Mouse (Mus musculus) hindbrain, postnatal 0 days (tissue): ENCODE data around the gene Xylt1. TPM values are rescaled to one million over a fixed set of nuclear protein-coding genes. Genes with fewer than 3 reads are reported as not detected.

Experiments used
- ATAC-seq: fragments of 200-750 bp; cut with Nextera tagmentation; 2 replicates; pipeline ENCODE4 v1.8.0; 2017; ENCODE audit warnings: mild to moderate bottlenecking, moderate TSS enrichment, moderate library complexity
- DNase-seq: peaks from one replicate; pipeline ENCODE4 v3.0.0-alpha.2; 2015; ENCODE audit warnings: low spot score
- H3K27ac ChIP-seq: fragments of 300-500 bp; sonication (generic); 2 replicates; pipeline ENCODE4 v1.5.1; 2014; ENCODE audit warnings: mild to moderate bottlenecking
- H3K27me3 ChIP-seq: fragments of 300-500 bp; sonication (generic); 2 replicates; pipeline ENCODE4 v1.6.1; 2014; ENCODE audit warnings: low read length, mixed read lengths; ENCODE audit not compliant: insufficient read depth
- H3K36me3 ChIP-seq: fragments of 300-500 bp; sonication (generic); 2 replicates; pipeline ENCODE4 v1.6.1; 2014; ENCODE audit warnings: low read length, mixed read lengths; ENCODE audit not compliant: insufficient read depth
- H3K4me1 ChIP-seq: fragments of 300-500 bp; sonication (generic); 2 replicates; pipeline ENCODE4 v1.6.1; 2014; ENCODE audit warnings: antibody characterized with exemption, low read length, mixed read lengths; ENCODE audit not compliant: insufficient read depth
- H3K4me2 ChIP-seq: fragments of 300-500 bp; sonication (generic); 2 replicates; pipeline ENCODE4 v1.6.1; 2014; ENCODE audit warnings: low read depth, mild to moderate bottlenecking, low read length, moderate library complexity, mixed read lengths
- H3K4me3 ChIP-seq: fragments of 300-500 bp; sonication (generic); 2 replicates; pipeline ENCODE4 v1.5.1; 2014; ENCODE audit warnings: low read length
- H3K9ac ChIP-seq: fragments of 300-500 bp; sonication (generic); replicated peaks from 2 replicates; pipeline ENCODE4 v1.6.1; 2014; ENCODE audit warnings: mild to moderate bottlenecking, low read length, moderate library complexity, mixed read lengths
- H3K9me3 ChIP-seq: fragments of 300-500 bp; sonication (generic); 2 replicates; pipeline ENCODE4 v1.6.1; 2016; ENCODE audit warnings: low read length, mixed read lengths
- CTCF ChIP-seq: IDR thresholded peaks from 2 replicates; pipeline ENCODE4 v1.5.1; 2016; ENCODE audit warnings: antibody characterized with exemption, control low read depth, low read depth
- WGBS: fragments of 180-500 bp; shearing (Covaris S2); extraction: QIAGEN DNeasy Blood & Tissue Kit; methylation state at CpG from one replicate; pipeline ENCODE4 v1.1.7; 2014; 5-methylcytosine and 5-hydroxymethylcytosine counted together
- polyA plus RNA-seq: library from polyadenylated mRNA; unstranded; fragments of >200 nt; fragmentation: Nextera tagmentation; extraction: Ambion mirVana; gene quantifications from 2 replicates; pipeline ENCODE4 v1.2.1, GENCODE M21; 2015
- total RNA-seq: library from RNA; depleted of rRNA; stranded (reverse); fragments of >200 nt; gene quantifications from 2 replicates; pipeline ENCODE4 v1.2.3, GENCODE M21; 2014

The Xylt1 gene
- total and polyA plus RNA-seq, 2 experiments from 2014 or later = 3.0 to 16.6 TPM

GRCm38 (mm10) chr7:117393976-117394375 lies 13.2 kb downstream of the Xylt1 start:
- Histone ChIP-seq H3K4me1 (0 out of 2 replicates have a peak, but pooled peaks cover 10% of the 10 kb centered on the region), H3K27ac (no peak overlapping the region), H3K9me3 (no peaks in the 10 kb centered on the region), H3K4me3 (no peak overlapping the region), H3K36me3 (no peaks in the 10 kb centered on the region), H3K4me2 (no peak overlapping the region), H3K9ac (no peak overlapping the region), H3K27me3 (no peaks in the 10 kb centered on the region)
- DNase-seq (no peak), ATAC-seq (no peak)
- no peak for TF ChIP-seq CTCF
- 70% methylated on average over 4 of the region's 4 CpGs for WGBS

GRCm38 (mm10) chr7:117394380-117394779 lies 13.6 kb downstream of the Xylt1 start:
- H3K27me3 ChIP-seq = no peaks in the 10 kb centered on the region
- H3K4me2 ChIP-seq = no peak overlapping the region
- no peak overlapping the region for H3K4me3 ChIP-seq
- 91% methylated on average over 6 of the region's 6 CpGs for WGBS
- ATAC-seq (no peak), DNase-seq (no peak)
- no peak for TF ChIP-seq CTCF
- H3K9me3 ChIP-seq = no peaks in the 10 kb centered on the region
- no peak overlapping the region for H3K27ac ChIP-seq
- no peak overlapping the region for H3K9ac ChIP-seq
- 0 out of 2 replicates have a peak, but pooled peaks cover 10% of the 10 kb centered on the region for H3K4me1 ChIP-seq
- H3K36me3 ChIP-seq = no peaks in the 10 kb centered on the region

- no peak overlapping the region for H3K4me2 ChIP-seq
- no peak overlapping the region for H3K27ac ChIP-seq
- 49% methylated on average over 6 of the region's 6 CpGs for WGBS
- H3K4me1 ChIP-seq = 0 out of 2 replicates have a peak, but pooled peaks cover 10% of the 10 kb centered on the region
- H3K9me3 ChIP-seq = no peaks in the 10 kb centered on the region
- H3K9ac ChIP-seq = no peak overlapping the region
- DNase-seq = no peak
- no peaks in the 10 kb centered on the region for H3K36me3 ChIP-seq
- ATAC-seq = no peak
- no peak for TF ChIP-seq CTCF
- no peak overlapping the region for H3K4me3 ChIP-seq
- no peaks in the 10 kb centered on the region for H3K27me3 ChIP-seq
Measured at GRCm38 (mm10) chr7:117395511-117395910, 14.7 kb downstream of the Xylt1 start.

GRCm38 (mm10) chr7:117397877-117398276 lies 17.1 kb downstream of the Xylt1 start:
- no peak for TF ChIP-seq CTCF
- Histone ChIP-seq H3K27me3 (no peaks in the 10 kb centered on the region), H3K4me2 (no peak overlapping the region), H3K36me3 (no peaks in the 10 kb centered on the region), H3K4me1 (0 out of 2 replicates have a peak, but pooled peaks cover 21% of the 10 kb centered on the region), H3K9me3 (no peaks in the 10 kb centered on the region), H3K9ac (no peak overlapping the region), H3K27ac (no peak overlapping the region), H3K4me3 (no peak overlapping the region)
- 93% methylated on average over 6 of the region's 6 CpGs for WGBS
- ATAC-seq = no peak
- no peak for DNase-seq

- Histone ChIP-seq H3K4me3 (no peak overlapping the region), H3K4me1 (0 out of 2 replicates have a peak, but pooled peaks cover 19% of the 10 kb centered on the region), H3K4me2 (no peak overlapping the region), H3K36me3 (no peaks in the 10 kb centered on the region), H3K27me3 (no peaks in the 10 kb centered on the region), H3K9ac (no peak overlapping the region), H3K9me3 (no peaks in the 10 kb centered on the region), H3K27ac (no peak overlapping the region)
- WGBS = 85% methylated on average over 5 of the region's 5 CpGs
- TF ChIP-seq CTCF = no peak
- DNase-seq (no peak), ATAC-seq (no peak)
Measured at GRCm38 (mm10) chr7:117399971-117400370, 19.2 kb downstream of the Xylt1 start.

- H3K4me1 ChIP-seq = 0 out of 2 replicates have a peak, but pooled peaks cover 19% of the 10 kb centered on the region
- ATAC-seq = peak; percentile 83
- 0 out of 2 replicates have a peak overlapping the region, but pooled peaks have one; percentile 38 for H3K27ac ChIP-seq
- peak; percentile 65 for DNase-seq
- no peak overlapping the region for H3K4me3 ChIP-seq
- no peaks in the 10 kb centered on the region for H3K9me3 ChIP-seq
- H3K9ac ChIP-seq = no peak overlapping the region
- H3K27me3 ChIP-seq = no peaks in the 10 kb centered on the region
- TF ChIP-seq CTCF = no peak
- no peaks in the 10 kb centered on the region for H3K36me3 ChIP-seq
- H3K4me2 ChIP-seq = no peak overlapping the region
- WGBS = 50% methylated on average over 4 of the region's 4 CpGs
Measured at GRCm38 (mm10) chr7:117401581-117401980, 20.8 kb downstream of the Xylt1 start.

GRCm38 (mm10) chr7:117406336-117406735 lies 25.6 kb downstream of the Xylt1 start:
- H3K4me1 ChIP-seq = 0 out of 2 replicates have a peak, but pooled peaks cover 11% of the 10 kb centered on the region
- H3K4me3 ChIP-seq = no peak overlapping the region
- ATAC-seq = no peak
- H3K36me3 ChIP-seq = no peaks in the 10 kb centered on the region
- TF ChIP-seq CTCF = no peak
- H3K9ac ChIP-seq = no peak overlapping the region
- no peak overlapping the region for H3K4me2 ChIP-seq
- DNase-seq = no peak
- H3K27me3 ChIP-seq = no peaks in the 10 kb centered on the region
- 89% methylated on average over 3 of the region's 3 CpGs for WGBS
- H3K27ac ChIP-seq = no peak overlapping the region
- H3K9me3 ChIP-seq = no peaks in the 10 kb centered on the region
